Mouse (Mus musculus) cerebellum, adult 2 months (tissue): Measurements from ENCODE around the gene Cep104. TPM values are rescaled to one million over a fixed set of nuclear protein-coding genes. Genes with fewer than 3 reads are reported as not detected.

ENCODE experiments used
- DNase-seq, 2 experiments: peaks; one replicate each; pipeline ENCODE4 v3.0.0; 2021
- H3K27ac ChIP-seq: fragments of 200-500 bp; 2 replicates; pipeline ENCODE4 v1.5.1; 2012; ENCODE audit warnings: low read length, control low read depth, inconsistent platforms; ENCODE audit not compliant: insufficient read depth
- H3K27me3 ChIP-seq: fragments of 200-500 bp; 2 replicates; pipeline ENCODE4 v1.6.1; 2012; ENCODE audit warnings: inconsistent platforms, mild to moderate bottlenecking, low read length, moderate library complexity; ENCODE audit not compliant: control insufficient read depth, insufficient read depth
- H3K4me1 ChIP-seq: fragments of 200-500 bp; 2 replicates; pipeline ENCODE4 v1.6.1; 2011; ENCODE audit warnings: low read length; ENCODE audit not compliant: control insufficient read depth, insufficient read depth
- H3K4me3 ChIP-seq: fragments of 200-500 bp; replicated peaks from 2 replicates; pipeline ENCODE3; 2011; ENCODE audit warnings: mild to moderate bottlenecking, low read depth, low read length, control low read depth; ENCODE audit not compliant: insufficient read depth
- CTCF ChIP-seq: fragments of 200-500 bp; IDR thresholded peaks from 2 replicates; pipeline ENCODE4 v1.5.1; 2011; ENCODE audit warnings: low read depth, mild to moderate bottlenecking, control low read depth, low read length, moderate library complexity, borderline replicate concordance; ENCODE audit not compliant: insufficient read depth
- POLR2A ChIP-seq: fragments of 200-500 bp; IDR thresholded peaks from 2 replicates; pipeline ENCODE4 v1.6.1; 2011; ENCODE audit warnings: low read length, control low read depth, borderline replicate concordance; ENCODE audit not compliant: insufficient read depth
- WGBS: fragments of 180-500 bp; shearing (Covaris S2); methylation state at CpG from one replicate; pipeline ENCODE4 v1.1.7; 2018; 5-methylcytosine and 5-hydroxymethylcytosine counted together
- polyA plus RNA-seq: library from polyadenylated mRNA; depleted of rRNA; stranded (reverse); fragments of >200 nt; gene quantifications from 2 replicates; pipeline ENCODE4 v1.2.3, GENCODE M21; 2012; rRNA removed

The Cep104 gene
- 23.6 and 23.9 TPM in 2 replicates for polyA plus RNA-seq

DNA sequence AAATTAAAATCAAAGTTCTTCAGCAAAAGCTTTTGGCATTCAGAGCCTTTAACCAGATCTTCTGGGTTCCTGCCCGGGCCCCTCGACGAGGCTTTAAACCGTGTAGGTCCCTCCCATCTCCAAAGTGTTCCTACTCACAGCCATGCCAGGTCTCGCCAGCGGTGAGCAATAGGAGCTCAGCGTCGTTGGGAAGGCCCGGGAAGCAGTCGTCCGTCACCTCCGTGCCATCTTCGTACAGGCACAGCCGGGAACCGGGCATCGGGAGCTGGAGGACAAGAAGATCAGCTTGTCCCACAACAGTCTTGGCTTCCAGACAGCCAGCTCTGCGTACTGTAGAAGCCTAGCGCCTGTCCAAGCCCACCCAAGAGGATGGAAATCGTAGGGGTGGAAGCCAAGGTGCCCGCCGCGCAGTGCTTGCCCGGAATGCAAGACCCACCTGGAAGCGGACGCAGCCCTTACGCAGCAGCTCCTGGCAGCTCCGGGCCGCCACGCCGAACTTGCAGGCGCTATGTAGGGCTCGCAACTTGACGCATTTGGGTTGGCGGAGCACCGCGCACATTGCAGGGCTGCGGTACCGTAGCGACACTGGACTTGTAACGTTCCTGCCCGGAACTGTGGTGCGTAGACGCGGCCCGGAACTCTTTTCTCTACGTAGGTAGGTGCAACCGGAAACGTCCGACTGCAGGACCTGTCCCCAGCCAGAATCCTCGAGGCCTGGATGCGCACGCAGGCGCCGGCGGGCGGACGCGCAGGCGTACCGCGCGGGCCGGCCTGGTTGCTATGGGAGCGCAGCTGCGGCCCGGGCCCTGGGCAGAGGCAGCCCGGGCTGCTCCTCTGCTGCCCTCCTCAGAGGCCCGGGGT is at the start of gene Cep104, which contains the start of gene Dffb:
Cep104 (plus strand) TSS at position 764 of the 861 bp plus-strand sequence.
Dffb (minus strand) TSS at position 696 of the 861 bp plus-strand sequence.
- H3K4me3 ChIP-seq: peak within 1 kb of the TSS; percentile 69
- peak within 1 kb of the TSS; percentile 25 for H3K27ac ChIP-seq
- WGBS: under 1% methylated on average over 68 of the region's 68 CpGs
- TF ChIP-seq POLR2A (peak; percentile 67; the same call in 1 of the 2 replicates), CTCF (no peak)
- peaks cover 3% of the 10 kb centered on the region for H3K4me1 ChIP-seq
- no peaks in the 10 kb centered on the region for H3K27me3 ChIP-seq
- DNase-seq: peak; percentile 93 to 97

DNA sequence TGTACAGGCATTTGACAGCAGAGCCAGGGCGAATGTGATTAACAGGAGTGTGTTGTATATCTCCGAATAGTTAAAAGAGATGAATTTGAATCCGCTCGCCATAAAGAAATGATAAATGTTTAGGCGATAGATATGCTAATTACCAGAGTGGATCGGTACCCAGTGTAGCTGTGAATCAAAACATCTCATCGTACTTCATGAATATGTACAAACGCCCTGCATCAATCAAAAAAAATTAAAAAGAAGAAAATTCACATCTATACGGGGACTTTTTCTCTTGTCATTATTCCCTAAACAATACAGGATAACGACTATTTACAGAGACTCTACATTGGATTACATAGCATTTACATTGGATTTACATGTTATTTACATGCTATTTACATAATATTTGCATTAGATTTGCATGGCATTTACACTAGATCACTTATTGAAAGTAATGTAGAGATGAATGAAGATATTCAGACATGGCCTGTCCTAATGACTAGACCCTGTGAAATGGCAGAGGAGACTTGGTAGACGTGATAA is 46.2 kb upstream of the Cep104 start:
- no peak overlapping the region for H3K27ac ChIP-seq
- H3K27me3 ChIP-seq: no peaks in the 10 kb centered on the region
- WGBS: 86% methylated on average over 11 of the region's 11 CpGs
- TF ChIP-seq CTCF (no peak), POLR2A (no peak)
- no peak for DNase-seq
- H3K4me3 ChIP-seq: no peak overlapping the region
- H3K4me1 ChIP-seq: peaks cover 9% of the 10 kb centered on the region

DNA sequence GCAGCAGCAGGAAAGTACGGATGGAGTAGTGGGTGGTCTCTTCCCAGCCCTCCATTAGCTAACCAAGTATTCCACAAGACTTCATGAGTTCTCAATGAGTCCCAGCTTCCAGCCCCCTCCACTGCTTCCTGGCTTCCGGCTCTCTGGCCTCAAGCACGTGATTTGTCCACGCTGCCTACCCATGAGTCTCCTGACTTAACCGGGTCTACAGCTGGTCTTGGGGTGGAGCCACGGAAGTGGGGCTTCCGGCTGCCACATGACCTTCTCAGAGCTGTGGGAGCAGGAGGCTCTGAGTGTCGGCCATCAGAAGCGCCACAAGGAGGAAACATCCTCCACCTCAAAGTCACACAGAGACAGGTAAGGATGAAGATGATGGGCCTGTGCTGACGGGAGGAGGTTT is 45.6 kb upstream of the Cep104 start:
- no peak for TF ChIP-seq CTCF
- no peak for TF ChIP-seq POLR2A
- no peak overlapping the region for H3K4me3 ChIP-seq
- H3K27ac ChIP-seq: no peak overlapping the region
- DNase-seq: no peak
- 36% methylated on average over 10 of the region's 10 CpGs for WGBS
- no peaks in the 10 kb centered on the region for H3K27me3 ChIP-seq
- H3K4me1 ChIP-seq: peaks cover 9% of the 10 kb centered on the region

DNA sequence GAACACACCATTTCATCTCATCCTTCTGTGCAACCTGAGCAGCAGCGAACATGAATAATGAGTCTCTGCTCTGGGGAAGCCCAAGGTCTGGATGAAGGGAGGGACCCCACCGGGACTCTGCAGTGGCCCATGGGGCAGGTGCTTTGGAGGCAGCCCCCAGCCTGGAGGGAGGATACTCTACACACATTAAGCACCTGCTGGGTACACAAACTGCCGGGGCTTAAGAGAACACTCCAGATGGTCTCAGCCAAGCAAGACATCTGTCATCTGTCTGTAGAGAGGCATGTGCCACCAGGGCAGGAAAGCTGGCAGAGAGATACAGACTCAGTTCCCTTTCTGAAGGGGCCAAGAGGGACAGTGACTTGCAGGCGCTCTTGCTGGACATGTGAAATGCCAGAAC is 45.1 kb upstream of the Cep104 start:
- Histone ChIP-seq H3K4me3 (no peak overlapping the region), H3K27ac (no peak overlapping the region), H3K27me3 (no peaks in the 10 kb centered on the region), H3K4me1 (peaks cover 9% of the 10 kb centered on the region)
- no peak for TF ChIP-seq POLR2A
- no peak for TF ChIP-seq CTCF
- DNase-seq: peak; percentile 23 to 37
- WGBS: 15% methylated on average over 4 of the region's 4 CpGs

DNA sequence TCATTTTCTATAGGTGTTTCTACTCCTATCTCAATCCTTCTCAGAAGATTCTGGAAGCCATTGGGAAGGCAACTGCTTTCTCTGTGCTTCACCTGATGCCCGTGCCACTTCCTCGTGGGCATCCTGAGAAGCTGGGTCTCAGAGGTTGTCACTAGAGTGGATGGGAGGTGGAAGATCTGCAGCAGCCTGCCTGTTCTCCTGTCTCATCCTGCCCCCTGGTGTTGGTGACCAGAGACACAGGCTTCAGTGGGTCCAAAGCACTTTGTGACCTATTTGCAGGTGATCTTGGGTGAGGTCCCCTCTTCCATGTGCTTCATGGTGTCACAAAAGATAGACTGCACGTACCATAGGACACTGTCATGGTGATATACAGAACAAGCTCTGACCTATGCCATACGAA is 31.8 kb upstream of the Cep104 start:
- Histone ChIP-seq H3K4me3 (no peak overlapping the region), H3K4me1 (no peaks in the 10 kb centered on the region), H3K27me3 (no peaks in the 10 kb centered on the region; the same call in 1 of the 2 replicates), H3K27ac (no peak overlapping the region)
- TF ChIP-seq CTCF: peak; percentile 75
- TF ChIP-seq POLR2A: no peak
- peak; percentile 31 to 51 for DNase-seq
- 33% methylated on average over 4 of the region's 4 CpGs for WGBS

DNA sequence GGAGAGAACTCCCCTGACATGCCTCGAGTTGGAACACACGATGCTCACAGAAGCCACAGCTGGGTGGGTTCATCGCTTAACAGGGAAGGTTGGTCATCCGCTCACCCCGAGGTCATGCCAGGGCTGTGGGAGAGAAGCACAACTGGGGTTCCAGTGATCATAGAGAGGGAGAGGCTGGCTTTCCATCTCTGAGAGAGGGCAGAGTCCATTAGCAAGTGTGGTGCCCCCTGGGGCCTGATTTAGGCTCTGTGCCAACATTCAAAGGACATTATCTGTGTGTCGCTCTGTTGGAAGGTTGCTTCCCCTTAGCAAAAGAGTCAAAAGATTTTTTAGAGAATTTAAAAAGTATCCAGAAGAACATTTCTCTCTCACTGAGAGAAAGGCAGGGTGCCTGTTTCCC is 30.7 kb upstream of the Cep104 start:
- no peaks in the 10 kb centered on the region for H3K4me1 ChIP-seq
- WGBS: 31% methylated on average over 6 of the region's 6 CpGs
- TF ChIP-seq CTCF: no peak
- no peak for TF ChIP-seq POLR2A

DNA sequence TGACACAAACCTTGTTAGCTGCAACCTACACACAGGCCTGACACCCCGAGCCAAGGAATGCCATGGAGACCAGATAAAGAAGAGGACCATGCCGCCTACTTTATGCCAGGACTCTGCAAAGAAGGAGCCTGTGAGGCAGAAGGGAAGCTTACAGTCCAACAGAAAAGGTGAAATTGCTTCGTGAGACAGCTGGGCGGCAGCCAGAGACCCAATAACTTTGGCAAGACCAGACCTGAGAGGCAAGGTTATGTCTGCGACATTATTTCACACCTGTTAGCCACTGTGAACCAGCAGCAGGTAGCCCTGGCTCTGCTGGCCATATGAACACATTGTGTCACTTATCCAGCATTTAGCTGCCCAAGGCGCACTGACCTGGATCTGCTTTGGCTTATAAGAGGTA is 29.3 kb upstream of the Cep104 start:
- no peak for DNase-seq
- Histone ChIP-seq H3K27ac (no peak overlapping the region), H3K27me3 (no peaks in the 10 kb centered on the region; the same call in 1 of the 2 replicates), H3K4me3 (no peak overlapping the region), H3K4me1 (no peaks in the 10 kb centered on the region)
- TF ChIP-seq CTCF: no peak
- TF ChIP-seq POLR2A: no peak
- WGBS: 24% methylated on average over 6 of the region's 6 CpGs

More for the DNA sequence above, 30.7 kb upstream of the Cep104 start:
- Histone ChIP-seq H3K27ac (no peak overlapping the region), H3K4me3 (no peak overlapping the region), H3K27me3 (no peaks in the 10 kb centered on the region; the same call in 1 of the 2 replicates)
- no peak for DNase-seq

DNA sequence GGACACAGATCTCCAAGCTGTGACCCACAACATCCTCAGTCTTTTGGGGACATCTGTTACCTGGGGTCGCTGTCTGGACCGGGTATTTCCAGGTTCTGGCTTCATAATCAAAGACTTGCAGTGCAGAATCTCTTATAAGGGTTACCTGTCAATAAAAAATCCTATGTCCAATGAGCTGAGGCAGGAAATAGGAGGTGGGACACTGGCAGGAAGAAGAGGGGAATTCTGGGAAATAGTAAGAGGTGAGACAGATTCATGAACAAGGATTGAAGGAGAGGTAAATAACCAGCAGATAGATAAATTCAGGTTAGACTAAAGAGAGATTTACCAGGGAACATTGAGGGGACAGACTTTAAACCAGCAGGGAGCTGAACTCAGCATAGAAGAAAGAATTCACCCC is 24.6 kb upstream of the Cep104 start:
- 69% methylated on average over 2 of the region's 2 CpGs for WGBS
- H3K27me3 ChIP-seq: no peaks in the 10 kb centered on the region; the same call in 1 of the 2 replicates
- no peak for DNase-seq
- H3K4me1 ChIP-seq: no peaks in the 10 kb centered on the region
- TF ChIP-seq CTCF (no peak), POLR2A (no peak)
- H3K27ac ChIP-seq: no peak overlapping the region
- H3K4me3 ChIP-seq: no peak overlapping the region
